Mouse (Mus musculus): ENCODE data around the gene Siah1a.

- TF ChIP-seq CTCF (IDR thresholded peaks at IDR 0.05; ENCODE audit: insufficient read depth, low read depth, low read length): no peak
- TF ChIP-seq POLR2A (IDR thresholded peaks at IDR 0.05; ENCODE audit: insufficient read depth, low read depth, low read length): no peak
Observed at GRCm38 (mm10) chr8:86742605-86743345, 3.0 kb downstream of the Siah1a start.
